Mouse (Mus musculus): ENCODE data around the gene Tnk2.

DNA sequence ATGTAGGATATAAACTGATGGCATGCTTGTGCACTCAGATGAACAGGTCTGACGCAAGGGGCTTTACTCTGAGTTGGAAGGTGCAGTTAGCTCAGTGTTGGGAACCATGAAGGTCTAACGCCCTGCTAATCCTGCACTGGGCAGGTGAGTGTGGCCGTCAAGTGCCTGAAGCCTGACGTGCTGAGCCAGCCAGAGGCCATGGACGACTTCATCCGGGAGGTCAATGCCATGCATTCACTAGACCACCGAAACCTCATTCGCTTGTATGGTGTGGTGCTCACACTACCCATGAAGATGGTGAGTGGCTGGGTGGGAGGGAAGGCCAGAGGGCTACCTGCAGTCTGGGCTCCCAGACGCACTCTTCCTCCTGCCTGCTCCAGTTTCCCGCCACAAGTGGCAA, 25.6 kb downstream of the Tnk2 start:
- TF ChIP-seq CTCF (IDR thresholded peaks at IDR 0.05; ENCODE audit: low read depth, low read length) (no peak), POLR2A (IDR thresholded peaks at IDR 0.05; ENCODE audit: borderline replicate concordance, low read depth, low read length) (no peak)
